Mouse (Mus musculus): ENCODE results near the gene Kif14.
"Not testable (repeated sequence)": the region's sequence is repeated elsewhere in the genome, so short reads cannot be mapped to it uniquely, and the experiment has no call there.

The Kif14 gene

DNA sequence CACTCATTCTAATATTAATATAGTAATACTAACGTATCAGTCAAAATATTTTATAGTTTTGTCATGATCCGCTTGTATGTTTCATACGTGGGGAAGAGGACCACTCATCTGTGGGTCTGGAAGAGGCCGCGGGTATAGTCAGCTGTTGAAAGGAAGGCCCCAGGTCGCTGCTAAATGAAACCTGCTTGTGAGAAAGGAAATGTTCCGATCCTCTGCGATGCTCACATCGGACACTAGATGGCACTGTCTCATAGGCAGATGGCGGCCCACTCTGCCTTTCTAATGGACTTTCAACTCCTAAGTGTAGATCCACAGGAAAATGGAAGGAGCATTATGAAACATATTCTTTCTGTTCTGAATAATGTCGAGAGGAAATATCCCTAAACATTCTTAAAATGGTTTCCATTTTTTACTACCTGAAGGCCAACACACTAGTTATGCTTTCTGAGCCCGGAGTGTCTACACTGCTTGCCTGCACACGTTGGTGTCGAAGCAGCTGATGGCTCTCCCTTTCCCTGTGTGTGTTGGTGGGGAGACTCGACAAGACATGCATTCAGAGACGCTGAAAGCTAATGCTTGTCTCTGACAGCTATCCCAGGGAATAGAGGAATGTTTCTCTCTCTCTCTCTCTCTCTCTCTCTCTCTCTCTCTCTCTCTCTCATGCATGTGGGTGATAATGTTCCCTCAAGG is 84.9 kb downstream of the Kif14 start:
- DNase-seq (ENCODE audit: extremely low read depth, insufficient read length, low spot score): peak; percentile 58

DNA sequence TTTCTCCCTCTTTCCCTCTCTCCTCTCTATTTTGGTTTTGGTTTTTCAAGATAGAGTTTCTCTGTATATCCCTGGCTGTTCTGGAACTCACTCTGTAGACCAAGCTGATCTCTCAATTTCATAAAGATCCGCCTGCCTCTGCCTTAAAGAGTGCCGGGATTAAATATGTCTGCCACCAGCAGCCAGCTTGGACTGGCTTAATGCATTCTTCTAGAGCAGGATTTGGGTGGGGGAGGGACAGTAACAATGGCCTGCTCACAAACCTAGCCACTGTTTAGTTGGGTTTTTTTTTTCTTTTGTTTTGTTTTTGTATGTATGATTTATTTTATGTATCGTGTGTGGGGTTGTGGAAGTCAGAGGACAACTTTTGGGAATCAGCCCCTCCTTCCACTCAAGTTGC is 88.5 kb downstream of the Kif14 start:
- DNase-seq (ENCODE audit: extremely low read depth, insufficient read length, low spot score): no peak

DNA sequence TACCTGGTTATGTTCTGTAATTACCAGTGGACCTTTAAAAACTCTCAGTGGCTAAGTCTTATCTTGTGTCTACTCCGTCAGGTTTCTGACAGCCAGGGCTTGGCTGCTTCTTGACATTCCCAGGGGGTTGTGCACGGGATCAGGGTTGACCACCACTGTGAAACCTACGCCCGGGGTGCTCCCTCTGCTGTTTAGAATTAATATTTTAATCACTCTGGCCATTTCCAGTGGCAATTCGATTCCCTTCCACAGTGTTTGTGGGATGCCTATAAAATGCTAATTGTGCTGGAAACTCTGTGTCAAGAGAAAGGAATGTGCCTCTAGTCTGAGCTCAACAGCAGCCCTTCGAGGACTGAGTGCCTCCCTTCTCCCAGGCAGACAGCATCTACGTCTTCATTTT is 89.7 kb downstream of the Kif14 start:
- DNase-seq (ENCODE audit: extremely low read depth, insufficient read length, low spot score): peak; percentile 70

DNA sequence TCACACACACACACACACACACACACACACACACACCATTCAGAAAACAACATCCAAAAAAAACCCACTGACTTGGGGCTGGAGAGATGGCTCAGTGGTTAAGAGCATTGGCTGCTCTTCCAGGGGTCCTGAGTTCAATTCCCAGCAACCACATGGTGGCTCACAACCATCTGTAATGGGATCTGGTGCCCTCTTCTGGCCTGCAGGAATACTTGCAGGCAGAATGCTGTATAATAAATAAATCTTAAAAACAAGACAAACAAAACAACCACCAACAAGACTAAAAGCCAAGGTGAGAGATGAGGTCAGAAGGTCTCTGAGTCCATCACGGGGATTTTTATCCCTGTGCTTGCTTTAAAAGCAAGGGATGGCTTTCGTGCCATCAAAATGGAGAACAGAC is 90.5 kb downstream of the Kif14 start:
- not testable (repeated sequence) for DNase-seq (ENCODE audit: extremely low read depth, insufficient read length, low spot score)

DNA sequence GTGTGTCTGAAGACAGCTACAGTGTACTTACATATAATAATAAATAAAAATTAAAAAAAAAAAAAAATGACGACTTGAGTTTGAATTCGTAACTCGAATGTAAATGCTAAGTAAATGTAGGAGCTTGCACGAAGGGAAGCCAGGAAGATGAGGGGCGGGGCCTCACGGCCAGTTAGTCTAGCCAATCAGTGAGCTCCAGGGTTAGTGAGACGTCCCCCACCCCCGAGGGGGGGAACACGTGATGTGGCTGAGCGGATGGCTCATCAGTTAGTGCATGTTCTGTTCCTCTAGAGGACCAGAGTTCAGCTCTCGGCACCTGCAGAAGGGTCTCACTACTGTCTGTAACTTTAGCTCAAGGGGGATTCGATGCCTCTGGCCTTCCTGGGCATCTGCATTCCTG is 91.3 kb downstream of the Kif14 start:
- no peak for DNase-seq (ENCODE audit: extremely low read depth, insufficient read length, low spot score)

DNA sequence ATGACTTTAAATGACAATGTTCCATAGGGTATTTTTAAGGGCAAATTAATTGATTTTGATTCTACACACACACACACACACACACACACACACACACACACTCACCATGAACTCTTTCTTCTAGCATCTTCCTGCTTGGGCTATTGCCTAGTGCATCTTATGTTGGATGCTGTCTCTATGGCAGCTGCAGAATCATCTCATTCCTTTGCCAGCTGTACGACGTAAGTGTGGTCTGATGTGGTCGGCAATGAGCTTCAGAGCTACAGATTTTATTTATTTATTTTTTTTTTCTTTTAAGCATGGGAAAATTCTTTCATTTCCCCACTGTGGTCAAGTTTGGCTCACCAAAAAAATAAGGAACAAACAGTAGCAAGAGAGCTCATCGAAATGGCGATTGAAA is 92.6 kb downstream of the Kif14 start:
- DNase-seq (ENCODE audit: extremely low read depth, insufficient read length, low spot score): no peak

DNA sequence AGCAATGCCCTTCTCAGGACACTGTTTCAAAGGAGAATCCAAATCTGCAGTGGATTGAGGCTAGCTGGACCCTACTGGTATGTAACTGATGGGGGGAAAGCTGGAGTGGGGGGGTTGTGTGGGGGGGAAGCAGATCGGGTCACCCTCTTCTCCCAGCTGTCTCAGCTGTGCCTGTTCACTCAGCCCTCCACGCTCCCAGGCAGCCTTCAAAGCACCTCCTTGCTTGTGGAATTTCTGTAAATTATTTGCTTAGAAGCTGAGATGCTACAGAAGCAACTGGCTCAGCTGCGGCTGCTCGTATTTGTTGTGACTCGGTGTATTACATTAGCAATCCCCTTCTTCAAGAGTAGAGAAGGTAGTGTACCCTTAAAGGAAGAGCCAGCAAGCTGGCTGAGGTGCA is 93.1 kb downstream of the Kif14 start:
- DNase-seq (ENCODE audit: extremely low read depth, insufficient read length, low spot score): no peak

DNA sequence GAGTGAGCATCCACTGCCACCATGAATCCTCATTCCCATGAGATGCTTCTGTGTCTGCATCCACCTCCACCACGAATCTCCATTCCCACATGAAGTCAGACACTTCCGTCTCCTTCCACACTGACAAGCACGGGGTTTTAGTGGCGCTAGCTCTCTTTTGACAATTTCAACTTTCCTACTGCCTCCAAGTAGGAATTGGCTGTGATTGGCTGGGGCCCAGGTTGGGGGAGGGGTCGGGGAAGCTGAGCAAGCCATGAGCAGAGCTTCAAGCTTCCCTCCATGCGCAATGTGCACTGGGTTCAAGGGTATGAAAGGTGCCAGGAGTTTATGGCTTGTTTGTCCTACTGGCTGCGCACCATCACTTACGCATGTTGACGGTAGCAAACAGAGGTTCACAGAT is 93.6 kb downstream of the Kif14 start:
- DNase-seq (ENCODE audit: extremely low read depth, insufficient read length, low spot score): no peak

DNA sequence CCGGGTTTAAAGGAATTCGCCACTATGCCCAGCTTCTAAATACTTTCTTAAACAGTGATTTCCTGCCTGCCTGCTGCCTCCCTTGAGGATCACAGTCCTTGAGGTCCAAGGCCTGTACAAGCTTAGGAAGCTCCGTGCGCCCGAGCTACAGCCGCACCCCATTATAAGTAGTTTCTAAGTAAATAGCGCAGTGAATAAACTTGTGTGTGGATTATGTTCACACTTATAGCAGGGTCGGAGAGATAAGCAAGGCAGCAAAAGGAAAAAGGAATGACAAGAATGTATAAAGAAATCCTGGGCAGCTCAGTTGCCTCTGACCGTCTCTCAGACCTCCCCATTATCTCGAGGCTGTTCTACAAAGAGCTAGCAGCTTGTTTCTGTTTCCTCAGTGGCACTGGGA is 95.7 kb downstream of the Kif14 start:
- no peak for DNase-seq (ENCODE audit: extremely low read depth, insufficient read length, low spot score)

DNA sequence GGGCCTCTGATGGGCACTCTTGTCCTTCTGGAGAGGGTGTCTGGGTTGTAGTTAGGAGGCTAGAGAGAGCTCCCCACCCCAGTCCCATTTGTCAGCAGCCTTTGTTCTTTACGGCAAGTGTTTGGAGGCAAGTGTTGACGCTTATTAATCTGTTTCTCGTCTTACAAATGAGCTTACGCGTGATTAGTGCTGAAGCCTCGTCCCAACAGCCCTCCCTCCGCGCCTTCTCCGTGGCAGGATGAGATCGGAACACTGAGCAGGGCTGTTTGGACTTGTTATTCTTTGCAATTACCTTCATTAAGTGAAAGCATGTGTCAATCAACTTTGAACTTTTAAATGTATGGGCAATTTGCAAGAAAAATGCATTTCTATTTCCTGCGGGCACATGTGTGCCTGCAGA is 97.0 kb downstream of the Kif14 start:
- no peak for DNase-seq (ENCODE audit: extremely low read depth, insufficient read length, low spot score)

DNA sequence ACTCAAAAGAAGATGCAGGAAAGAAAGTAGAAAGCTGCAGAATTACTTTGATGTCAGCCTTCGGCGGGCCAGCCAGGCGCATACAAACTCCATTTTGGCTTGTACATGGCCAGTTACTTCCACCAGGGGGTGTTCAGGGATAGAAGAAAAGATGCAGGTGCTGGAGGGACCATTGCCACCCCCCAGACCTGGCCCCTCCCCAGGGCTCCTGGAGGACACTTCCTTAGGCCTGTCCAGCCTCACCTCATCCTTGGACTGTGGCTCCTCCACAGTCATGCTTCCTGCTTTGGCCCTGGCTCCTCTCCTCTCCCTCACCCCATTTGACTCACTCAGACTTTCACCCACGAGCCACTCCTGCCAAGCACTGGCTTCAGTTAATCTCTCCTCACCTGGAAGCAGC is 98.8 kb downstream of the Kif14 start:
- DNase-seq (ENCODE audit: extremely low read depth, insufficient read length, low spot score): peak; percentile 46

DNA sequence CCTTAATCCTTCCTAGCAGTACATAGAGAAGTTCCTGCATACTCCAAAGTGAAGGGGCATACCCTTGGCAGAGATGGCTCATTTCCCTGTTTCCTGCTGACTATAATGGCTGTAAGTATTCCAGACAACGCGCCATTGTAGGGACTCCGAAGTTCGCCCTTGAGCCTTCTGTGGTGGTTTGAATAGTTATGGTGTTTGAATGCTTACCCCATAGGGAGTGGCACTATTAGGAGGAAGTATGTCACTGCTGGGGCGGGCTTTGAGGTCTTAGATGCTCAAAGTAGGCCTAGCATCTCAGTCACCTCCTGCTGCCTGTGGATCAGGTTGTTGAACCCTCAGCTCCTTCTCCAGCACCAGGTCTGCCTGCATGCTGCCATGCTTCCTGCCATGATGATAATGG is 100.2 kb downstream of the Kif14 start:
- DNase-seq (ENCODE audit: extremely low read depth, insufficient read length, low spot score): no peak

DNA sequence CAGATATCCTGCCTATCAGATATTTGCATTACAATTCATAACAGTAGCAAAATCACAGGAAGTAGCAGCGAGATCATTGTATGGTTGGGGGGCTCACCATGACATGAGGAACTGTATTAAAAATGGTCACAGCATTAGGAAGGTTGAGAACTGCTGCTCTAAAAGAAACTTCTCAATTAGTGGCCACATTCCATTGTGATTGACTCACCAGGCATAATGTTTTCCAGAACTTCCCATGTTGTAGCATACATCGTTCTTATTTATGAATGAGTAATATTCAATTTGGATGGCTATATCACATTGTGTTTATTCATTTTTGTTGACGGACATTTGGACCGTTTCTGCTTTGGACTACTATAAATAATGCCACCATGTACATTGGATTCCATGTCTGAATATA is 101.5 kb downstream of the Kif14 start:
- DNase-seq (ENCODE audit: extremely low read depth, insufficient read length, low spot score): no peak

DNA sequence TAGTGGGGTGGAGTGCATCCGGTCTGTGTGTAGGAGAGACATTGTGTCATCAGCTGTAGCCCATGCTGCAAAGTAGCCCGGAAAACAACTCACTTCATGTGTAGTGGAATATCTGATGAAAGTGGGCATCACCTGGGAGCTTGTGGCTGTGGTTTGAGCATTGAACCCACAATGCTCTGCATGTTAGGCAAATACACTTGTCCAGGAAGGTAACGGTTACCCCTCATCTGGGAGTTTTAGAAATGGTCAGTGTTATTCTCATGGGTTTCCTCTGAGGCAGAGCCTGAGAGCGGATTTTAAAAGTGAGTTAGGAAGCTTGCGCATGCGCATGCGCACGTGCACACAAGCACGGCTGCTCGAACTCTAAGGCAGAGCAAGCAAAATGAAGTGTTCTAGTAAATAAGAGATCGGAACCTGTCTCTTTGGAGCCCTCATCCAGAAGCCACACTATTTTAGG is 102.6 kb downstream of the Kif14 start:
- DNase-seq (ENCODE audit: extremely low read depth, insufficient read length, low spot score): no peak

DNA sequence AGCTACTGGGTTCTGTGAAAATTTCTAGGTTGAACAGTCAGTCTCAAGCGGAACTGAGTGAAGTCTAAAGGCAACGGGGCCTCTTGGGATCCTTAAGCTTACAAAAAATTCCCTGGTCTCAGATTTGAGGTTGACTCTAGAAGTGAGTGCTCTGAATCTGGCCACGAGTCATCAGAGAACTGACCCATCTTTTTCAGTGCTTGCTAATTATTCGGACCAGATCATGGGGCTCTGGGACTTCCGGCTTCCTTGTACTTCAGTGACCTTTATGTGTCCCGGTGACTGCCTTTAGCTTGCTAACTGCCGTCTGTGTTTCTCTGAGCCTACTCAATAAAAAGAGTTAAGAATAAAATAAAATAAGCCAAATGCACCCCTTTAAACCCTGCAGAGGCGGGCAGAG is 103.1 kb downstream of the Kif14 start:
- no peak for DNase-seq (ENCODE audit: extremely low read depth, insufficient read length, low spot score)

DNA sequence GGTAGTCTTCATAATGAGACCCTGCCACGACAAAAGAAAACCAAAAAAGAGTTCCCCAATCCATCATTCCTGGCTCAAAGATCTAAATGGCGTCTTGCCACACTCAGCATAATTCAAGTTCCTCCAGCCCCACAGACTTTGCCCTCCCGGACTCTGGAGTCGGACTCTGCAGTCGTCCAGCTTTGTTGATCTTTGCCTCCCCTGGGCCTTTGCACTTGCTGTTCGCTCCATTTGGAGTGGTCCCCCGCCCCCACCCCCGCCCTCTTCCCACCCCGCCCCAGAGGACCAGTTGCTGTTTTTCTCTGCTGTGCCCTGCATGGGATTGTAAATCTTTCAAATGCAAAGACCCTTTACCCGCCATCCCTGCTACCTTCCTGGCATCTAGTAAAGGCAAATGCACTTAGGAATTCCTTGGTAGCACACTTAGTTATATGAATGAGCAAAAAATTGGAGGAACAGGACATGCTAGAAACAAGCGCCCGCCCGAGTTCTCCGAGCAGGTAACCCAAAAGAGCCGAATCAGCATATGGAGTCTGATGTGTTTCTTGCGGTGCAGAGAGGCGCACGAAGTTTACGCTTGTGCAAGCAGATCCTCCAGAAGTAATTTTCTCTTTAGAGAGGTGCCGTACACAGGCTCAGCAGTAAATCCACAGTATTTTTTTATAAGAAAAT is 103.6 kb downstream of the Kif14 start:
- DNase-seq (ENCODE audit: extremely low read depth, insufficient read length, low spot score): no peak

DNA sequence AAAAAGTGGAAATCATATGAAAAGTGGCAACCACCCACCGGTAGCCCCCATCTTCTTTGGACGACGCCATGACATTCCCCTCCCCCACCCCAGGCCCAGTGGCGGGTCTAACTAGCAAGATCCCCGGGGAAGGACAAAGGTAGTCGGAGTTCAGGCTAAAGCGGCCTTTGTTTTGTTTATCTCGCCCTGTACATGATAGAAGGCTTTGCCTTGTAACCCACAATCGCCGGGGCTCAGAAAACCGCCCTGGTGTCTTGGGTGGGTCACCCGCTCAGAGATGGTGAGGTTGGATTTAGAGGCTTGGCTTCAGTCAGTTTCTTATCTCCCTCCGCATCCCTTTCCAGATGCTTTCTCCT is 104.1 kb downstream of the Kif14 start:
- DNase-seq (ENCODE audit: extremely low read depth, insufficient read length, low spot score): no peak

DNA sequence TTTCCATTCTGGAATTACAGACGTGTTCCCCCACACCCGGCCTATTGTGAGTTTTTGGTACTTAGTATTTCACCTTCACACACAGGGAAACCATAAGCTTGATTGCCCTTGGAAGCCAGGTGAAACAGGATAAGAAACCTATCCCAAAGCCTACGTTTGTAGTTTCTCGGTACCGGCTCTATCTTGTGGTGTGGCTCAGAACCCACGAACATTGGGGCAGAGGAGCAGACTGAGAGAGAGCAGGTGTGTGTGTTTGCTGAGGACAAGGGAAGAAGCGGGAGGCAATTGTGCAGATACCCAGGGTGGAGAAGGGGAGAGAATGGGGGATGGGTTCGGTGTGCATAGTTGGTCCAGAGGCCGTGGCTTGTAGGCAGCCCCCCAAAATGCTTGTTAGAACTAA is 104.8 kb downstream of the Kif14 start:
- DNase-seq (ENCODE audit: extremely low read depth, insufficient read length, low spot score): no peak

DNA sequence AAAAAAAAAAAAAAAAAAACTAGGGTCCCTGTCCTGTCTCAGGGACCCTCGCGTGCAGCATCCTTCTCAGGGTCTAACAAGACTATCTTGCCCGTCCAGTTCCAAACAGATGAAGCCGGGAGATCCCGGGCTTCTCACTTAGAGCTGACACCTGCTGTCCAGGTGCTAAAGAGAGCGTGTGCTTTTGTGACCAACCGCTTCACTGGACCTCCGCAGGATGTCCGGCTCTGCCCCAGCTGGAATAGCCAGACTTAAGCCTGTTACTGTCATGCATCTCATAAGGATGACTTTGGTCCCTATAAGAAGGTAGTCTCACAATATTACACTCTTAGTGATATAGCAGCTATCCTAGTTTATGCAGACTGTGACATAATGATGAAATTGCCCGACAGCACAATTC is 105.4 kb downstream of the Kif14 start:
- DNase-seq (ENCODE audit: extremely low read depth, insufficient read length, low spot score): no peak

DNA sequence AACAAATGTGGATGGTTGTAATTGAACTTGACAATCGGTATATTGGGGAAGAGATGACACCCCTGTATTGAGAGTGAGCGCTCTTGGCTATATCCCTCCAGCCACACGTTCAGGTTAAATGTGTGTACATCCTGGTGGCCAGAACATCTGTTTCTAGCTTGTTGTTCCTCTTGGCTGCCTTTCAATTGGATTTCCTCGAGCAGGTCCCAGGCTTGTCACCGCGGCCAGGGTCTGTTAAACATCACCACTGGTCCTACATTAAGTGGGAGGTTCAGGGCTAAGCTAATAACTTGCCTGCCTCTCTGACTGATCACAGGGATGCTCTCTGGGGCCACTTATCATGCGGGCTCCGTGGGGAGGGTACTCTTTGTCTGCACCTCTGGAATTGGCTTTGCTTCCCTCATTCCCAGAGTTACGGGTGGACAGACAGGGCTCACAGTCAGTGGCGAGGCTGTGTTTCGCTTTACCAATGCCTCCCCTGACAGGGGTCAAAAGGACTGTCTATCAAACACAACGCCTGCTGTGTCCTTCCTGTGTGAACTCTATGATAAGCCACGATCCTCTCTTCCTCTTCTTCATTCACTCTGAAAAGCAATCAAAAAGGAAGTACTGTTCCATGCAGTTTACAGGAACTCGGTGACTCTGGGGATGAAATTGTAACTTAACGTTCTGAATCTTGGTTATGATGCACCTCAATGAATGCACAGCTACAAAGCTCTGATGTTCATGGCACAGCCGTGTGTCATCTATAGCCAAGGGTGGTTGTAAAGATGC is 111.9 kb downstream of the Kif14 start:
- no peak for DNase-seq (ENCODE audit: extremely low read depth, insufficient read length, low spot score)

DNA sequence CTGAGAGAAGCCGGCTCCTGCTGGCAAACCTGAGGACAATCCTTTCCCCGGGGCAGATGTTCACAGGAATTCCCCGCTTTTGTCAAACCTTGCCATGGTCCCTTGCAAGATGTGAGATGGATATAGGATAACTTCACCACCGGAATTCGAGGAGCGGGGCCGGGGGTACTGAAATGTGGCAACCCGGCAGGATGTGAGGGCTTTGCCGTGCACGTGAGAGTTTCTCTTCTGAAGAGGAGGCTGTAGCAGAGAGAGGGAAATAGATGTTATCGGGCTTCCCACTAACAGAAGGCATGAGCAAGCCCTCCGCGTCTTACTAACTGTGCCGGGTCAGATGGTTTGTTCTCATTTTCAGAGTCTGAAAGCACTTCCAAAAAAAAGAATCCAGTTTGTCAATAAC is 113.2 kb downstream of the Kif14 start:
- no peak for DNase-seq (ENCODE audit: extremely low read depth, insufficient read length, low spot score)

DNA sequence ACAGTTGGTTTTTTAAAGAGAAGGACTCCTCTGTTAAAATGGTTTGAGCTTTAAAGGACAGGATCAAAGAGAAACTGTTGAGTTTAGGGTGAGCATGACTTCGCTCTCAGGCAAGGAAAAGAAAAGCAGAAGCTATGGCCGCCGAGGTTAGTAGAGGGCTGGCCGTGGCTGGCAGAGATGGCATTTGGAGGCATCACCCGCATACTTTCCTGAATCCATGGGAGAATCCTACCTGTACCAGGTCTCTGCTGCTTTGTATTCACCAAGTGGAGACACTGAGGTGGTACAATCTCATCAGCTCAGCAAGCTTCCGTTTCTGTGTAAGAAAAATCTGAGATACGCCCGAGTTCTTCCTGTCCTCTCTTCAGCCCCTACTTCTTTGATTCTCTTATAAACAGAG is 114.1 kb downstream of the Kif14 start:
- DNase-seq (ENCODE audit: extremely low read depth, insufficient read length, low spot score): no peak
